Mouse (Mus musculus) spleen, adult 2 months (tissue): ENCODE results near the gene Npepps.

Source experiments
- CTCF ChIP-seq: fragments of 200-500 bp; IDR thresholded peaks from 2 replicates; pipeline ENCODE4 v1.5.1; 2011; ENCODE audit warnings: mild to moderate bottlenecking, inconsistent platforms; ENCODE audit not compliant: insufficient read depth, insufficient read length, insufficient replicate concordance; ENCODE audit errors: extremely low read depth
- POLR2A ChIP-seq: fragments of 200-500 bp; IDR thresholded peaks from 2 replicates; pipeline ENCODE4 v1.6.1; 2011; ENCODE audit warnings: low read depth, low read length, inconsistent platforms

- no peak for TF ChIP-seq POLR2A
- no peak for TF ChIP-seq CTCF
Measured at GRCm38 (mm10) chr11:97278456-97278855, 2.0 kb downstream of the Npepps start.
